Mouse (Mus musculus) layer of hippocampus, adult 11-12 months (tissue): ENCODE measurements around the gene Cdyl.
A peak's percentile ranks its signal among the peaks of the same experiment; 100 is the strongest.

Experiments
- DNase-seq: peaks from one replicate; pipeline ENCODE4 v3.0.0; 2022; ENCODE audit warnings: low spot score

Gene Cdyl

DNA sequence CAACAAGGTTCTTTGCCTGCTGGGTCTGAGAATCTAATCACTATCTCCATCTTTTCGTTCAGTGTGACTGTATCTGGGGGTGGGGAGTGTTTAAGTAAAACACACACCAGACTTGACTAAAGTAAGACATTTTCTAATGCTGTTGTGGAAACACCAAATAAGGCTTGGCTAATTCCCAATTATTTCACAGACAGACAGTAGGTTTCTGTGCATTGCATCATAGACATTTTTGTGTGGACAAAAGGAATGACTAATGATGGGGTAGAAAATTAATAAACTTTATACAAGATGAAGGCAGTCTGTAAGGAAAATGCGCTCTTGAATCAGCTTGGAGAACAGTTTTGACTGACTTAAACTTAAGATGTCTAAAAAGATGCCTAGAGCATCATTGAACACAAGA is 100.7 kb downstream of the Cdyl start:
- no peak for DNase-seq

DNA sequence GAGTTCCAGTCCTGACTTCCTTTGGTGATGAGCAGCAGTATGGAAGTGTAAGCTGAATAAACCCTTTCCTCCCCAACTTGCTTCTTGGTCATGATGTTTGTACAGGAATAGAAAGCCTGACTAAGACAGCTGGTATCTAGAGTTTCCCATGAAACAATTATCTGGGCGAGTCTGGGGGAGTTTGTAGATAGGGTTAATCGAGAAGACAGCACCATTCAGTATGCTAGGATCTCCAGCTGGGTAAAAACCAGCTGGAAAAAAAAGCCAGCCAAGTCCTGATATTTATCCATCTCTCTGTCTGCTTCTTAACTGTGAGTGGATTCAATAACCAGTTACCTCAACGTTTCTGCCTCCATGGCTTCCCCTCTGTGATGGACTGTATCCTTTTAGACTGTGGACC is 104.9 kb downstream of the Cdyl start:
- no peak for DNase-seq

DNA sequence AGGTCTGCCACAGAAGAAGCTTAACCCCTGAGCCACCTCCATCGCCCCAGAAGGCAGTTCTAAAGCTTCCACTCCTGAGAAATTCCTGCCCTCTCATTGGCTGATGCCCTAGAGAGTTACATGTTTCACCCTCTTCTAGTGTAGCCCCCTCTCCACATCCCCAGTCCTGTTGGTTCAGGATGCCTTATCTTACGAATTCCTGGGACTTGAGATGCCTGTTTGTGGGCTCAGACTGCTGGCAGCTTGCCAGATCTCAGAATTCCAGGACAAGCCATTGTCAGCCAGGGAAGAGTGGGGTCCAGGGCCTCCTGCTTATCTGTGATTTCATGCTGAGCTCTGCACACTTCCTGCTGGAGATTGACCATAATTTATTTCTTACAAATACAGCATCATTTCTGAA is 106.2 kb downstream of the Cdyl start:
- DNase-seq: no peak

DNA sequence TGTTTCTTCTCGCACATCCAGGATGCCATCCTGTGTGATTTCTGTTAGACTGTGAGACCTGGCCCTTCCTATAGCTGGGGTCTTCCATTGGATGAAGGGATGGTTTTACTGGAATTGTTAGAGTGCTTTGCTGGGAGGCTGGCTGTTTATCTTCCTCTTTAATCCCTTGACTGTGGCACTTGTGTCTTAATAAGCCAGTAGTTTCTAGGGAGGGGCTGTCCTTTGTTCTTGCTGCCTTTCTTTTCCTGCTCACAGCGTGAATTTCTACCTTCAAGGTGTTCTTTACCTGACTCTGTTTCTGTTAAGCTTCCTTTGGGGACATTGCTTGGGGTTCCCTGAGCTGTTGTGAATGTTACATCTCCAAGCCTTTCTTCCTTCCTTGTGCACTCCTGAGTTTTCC is 110.0 kb downstream of the Cdyl start:
- no peak for DNase-seq

DNA sequence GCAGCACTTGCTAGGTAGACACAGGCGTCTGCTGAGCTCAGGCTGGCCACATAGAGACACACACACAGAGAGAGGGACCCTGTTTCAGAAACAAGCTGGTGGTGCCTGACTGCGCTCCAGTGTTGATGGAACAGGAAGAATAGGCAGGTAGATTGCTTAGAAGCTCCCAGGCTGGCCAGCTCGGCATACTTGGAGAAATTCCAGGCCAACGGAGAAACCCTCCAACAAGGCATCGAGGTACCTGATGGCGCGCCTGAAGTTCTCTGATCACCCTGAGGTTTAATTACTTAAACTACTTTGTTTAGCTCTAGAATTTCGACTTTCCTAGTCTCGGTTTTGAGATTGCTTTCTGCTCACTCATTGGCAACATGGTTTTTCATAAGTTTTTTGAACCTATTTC is 110.8 kb downstream of the Cdyl start:
- no peak for DNase-seq

DNA sequence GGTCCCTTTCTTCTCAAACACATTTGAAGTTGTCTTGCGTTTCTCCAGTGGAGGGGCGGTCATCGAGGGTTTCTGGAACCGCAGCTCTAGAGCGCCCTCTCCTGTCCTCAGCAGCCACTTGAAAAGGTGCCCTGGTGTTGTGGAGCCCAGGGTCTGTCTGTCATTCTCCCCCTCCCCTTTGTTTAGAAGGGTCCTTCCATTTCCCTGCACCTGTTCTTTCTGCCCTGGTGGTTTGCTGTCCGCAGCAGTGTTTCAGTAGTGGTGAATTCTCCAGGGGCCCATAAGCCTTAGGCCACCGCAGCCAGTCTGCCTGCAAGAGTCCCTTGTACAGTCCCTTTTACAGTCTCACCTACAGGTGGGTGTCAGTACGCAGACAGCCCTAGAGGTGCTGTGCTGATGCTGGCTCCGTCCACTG is 112.3 kb downstream of the Cdyl start:
- DNase-seq: peak; percentile 47

DNA sequence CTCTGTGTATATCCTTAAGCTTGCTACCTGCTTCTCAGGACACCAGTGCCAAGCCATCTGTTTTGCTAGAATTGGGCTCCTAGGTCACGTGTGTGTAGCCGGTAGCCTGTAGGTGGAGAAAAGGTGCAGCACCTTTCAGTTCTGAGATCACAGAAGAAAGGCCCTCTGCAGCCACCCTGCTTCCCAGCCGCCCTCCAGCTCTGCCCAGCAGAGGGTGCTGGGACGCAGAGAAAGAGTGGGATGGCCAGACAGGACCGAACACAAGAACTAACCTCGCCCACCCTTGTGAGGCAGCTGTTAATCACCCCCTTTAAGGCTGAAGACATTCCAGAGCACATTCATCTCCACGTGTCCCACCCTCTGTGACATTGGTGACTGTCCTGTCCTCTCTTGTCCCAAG is 114.1 kb downstream of the Cdyl start:
- peak; percentile 10 for DNase-seq

DNA sequence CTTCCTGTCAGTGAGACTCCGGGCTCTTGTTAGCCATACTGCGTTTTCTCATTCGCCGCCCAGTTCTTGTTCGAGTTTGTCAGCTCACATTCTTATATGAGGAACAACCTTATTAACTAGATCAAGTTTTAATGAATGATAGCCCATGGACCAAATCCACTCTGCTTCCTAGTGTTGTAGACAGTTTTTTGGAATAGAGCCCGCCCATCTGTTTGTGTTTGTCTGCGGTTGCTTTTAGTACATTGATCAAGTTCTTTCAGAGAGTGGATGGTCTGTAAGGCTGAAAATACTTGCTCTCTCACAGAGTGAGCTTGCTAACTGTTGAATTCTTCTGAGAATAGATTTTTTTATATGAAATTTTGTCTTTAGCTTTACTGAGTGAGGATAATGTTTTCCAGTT is 116.5 kb downstream of the Cdyl start:
- DNase-seq: peak; percentile 31

DNA sequence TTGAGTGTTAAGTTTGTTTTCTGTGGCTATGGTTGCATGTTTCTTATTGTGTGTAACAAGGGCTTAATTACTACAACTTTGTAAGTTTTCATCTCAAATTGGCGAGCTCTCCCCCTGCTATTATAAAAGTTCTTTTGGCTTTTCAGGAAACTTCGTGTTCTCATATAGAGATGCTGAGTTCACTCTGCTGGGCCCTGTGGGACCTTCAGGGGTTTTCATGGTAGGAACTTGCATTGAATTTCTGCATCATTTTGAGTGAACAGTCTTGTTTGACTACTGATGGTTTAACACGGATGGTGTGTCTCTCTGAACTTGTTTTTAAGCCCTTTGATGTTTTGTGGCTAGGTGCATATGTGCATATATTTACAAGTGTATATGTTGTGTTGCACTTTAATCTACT is 121.1 kb downstream of the Cdyl start:
- no peak for DNase-seq

DNA sequence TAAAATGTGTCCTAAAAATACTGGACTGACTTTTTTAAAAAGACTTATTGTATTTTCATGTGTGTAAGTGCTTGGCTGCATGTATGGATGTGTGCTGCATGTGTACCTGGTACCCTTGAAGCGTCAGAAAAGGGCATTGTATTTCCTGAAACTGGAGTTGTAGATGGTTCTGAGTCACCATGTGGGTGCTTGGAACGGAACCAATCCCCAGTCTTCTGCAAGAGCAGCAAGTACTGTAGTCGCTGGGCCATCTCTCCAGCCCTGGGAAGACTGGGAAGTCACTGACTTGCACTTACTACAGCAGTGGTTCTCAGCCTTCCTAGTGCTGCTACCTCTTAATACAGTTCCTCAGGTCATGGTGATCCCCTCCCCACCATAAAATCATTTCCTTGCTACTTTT is 122.1 kb downstream of the Cdyl start:
- no peak for DNase-seq

DNA sequence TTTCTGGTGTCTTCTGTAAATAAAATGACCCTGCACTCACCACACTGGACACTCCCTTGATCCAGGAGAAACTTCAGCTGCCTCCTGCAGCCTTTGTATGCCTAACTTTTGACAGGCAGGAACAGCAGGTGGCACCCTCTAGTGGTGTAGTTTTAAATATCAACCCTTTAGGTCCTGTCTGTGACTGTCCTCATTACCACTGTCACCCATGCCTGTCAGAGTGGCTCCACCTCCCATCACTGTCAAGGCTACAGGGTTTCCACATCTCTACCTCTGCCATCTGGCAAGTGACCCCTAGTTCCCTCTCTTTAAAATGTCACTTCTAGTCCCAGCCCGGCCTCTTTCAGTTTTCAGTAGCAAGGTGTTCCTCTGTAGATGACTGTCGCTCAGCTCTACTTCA is 123.3 kb downstream of the Cdyl start:
- peak; percentile 67 for DNase-seq

DNA sequence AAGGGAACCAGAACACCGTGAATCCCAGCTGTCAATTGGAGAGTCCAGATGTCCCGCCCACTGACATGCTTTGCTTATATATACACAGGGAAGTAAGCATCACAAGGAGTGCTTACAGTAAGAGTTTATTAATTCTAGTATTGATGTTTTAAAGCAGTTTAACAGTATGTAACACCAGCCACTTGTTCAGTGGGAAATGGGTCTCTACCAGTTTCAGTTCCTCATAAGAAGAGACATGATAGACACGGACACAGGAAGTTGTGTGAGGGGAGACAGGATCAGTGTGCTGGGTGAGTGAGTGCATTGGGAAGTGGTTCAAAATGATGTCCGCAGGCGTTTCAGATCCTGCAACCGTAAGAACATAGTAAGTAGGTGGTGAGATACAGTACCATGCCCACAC is 123.9 kb downstream of the Cdyl start:
- peak; percentile 16 for DNase-seq

DNA sequence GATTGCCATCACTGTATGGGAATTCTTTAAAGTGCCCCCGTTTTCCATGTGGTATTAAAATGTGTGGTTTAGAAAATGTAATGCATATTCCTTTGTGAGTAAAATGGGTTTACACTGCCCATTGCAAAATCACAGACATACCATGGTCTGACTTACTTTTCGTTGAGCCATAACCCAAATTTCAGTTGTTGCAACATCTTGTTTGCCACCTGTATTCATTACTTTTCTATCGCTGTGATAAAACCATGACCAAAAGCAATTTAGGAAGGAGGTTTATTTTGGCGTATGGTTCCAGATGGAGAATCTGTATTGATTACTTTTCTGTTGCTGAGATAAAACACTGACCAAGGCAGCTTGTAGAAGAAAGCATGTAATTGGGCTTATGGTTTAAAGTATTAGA is 124.6 kb downstream of the Cdyl start:
- no peak for DNase-seq

DNA sequence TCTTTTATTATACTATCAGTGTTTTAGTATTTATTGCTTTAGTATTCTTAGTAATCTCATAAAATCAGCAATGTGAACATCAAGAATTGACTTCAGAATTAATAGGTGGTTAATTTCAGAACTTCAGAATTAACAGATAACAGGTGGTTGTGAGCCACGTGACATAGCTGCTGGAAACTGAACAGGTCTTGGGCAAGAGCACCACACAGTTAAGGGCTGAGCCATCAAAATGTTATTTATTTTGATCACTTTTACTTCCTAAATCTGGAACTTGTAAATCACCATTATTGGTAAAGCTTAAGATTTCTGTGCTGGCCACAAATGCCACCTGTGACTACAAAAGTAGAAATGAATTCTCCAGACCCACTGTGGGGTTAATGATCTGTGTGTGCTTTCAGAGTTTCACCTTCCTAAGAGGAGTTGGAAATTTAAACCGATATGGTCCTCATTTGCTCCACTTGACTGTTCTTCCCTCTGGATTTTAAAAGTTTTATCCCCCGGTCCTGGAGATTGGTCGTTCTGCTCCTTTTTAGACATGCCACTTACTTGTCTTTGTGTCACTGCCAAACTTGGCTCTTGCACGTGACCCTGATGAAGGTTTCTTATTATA is 125.8 kb downstream of the Cdyl start:
- no peak for DNase-seq

DNA sequence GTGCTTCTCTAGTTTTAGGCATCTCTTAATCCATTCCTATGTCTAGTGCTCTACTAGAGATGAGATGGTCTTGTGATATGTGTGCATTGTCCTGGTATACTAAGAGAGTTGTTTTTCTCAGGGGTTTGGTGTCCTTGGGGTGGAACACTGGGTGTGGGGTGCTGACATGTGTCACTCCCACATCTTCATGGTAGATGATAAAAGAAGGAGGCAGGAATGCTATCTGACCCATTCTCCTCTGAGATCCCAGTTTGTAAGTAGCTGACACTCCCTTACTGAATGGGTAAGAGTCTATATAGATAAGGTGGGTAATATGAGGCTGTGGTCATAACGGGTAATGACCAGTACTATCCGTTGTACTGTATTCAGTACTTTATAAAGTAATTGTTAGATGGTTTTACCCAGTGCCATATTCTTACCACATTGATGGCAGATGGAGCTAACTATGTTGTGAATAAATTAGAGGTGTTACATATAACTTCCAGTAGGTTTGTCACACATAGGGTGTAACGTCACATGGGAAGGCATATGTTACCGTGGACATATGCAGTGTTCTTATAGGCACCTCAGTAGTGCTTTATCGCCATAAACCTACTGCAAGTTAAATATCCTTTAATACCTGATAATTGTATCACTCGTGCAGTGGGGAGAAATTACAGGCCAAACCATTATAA is 127.2 kb downstream of the Cdyl start:
- DNase-seq: no peak

DNA sequence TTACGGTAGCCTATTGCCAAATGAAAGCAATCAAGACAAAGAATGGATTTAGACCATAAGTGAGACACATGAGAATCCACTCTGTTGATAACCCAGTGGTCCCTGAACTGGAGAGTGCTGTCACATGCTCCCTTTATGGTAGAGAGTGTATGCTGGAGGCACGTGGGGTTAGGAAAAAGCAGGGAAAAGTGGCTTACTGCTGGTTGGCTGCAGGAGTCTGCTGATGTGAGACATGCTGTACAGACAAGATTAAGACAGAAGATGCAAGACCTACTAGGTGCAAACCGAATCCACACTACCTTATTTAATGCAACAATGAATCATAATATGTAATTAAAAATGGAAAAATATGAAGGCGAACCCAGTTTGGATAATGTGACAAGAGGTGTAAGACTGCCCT is 129.9 kb downstream of the Cdyl start:
- no peak for DNase-seq

DNA sequence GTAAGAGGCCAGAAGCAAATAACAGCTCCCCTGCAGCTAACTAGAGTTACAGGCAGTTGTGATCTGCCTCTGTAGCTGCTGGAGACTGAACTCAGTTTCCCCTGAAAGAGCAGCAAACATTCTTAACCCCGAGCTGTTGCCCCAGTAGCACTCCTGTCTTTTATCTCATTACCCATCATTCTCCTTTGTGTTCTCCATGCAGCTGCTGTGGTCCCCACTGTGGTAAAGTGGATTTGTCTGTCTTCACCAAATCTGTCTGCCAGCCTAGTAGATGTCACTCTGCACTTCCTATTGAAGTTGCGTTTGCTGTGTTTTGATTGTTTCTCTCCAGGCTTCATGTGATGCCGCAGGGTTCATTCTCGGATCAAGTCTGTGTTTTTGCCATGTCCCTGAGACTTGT is 130.8 kb downstream of the Cdyl start:
- no peak for DNase-seq

DNA sequence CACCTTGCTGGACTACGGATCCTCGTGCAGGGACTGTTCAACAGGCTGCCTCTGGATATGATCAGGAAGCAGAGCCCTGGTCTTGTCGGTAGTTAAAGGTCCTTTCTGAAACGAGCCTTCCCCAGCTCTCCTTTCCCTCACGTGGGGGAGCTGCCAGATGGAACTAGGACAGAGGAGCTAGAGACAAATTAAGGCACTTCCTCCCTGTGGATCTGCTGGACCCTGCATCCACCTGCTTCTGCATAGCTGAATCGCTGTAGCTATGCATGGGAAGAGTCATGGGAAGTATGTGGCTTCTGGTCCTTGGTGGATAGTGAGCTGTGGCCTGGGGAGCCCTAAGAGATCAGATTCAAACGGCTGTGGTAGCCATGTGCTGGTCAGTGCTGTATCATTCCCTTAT is 134.7 kb downstream of the Cdyl start:
- DNase-seq: no peak

DNA sequence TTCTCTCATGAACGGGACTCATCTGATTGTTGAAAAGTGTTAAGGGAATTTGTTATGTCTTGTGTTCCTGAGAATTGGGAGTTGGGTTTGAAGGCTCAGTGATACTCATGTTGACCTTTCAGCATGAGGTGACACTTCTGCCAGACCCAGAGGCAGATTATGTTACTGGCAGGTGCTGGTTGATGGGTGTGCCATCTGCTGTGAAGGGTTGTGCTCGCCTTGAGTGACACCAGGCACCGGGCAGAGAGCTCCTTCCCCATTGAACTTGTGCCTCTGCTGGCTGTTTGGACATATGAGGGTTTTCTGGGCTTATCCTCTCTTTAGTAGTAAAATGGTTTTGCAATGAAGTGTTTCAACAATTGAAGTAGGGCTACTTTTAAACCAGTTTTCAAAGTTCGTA is 135.1 kb downstream of the Cdyl start:
- no peak for DNase-seq

DNA sequence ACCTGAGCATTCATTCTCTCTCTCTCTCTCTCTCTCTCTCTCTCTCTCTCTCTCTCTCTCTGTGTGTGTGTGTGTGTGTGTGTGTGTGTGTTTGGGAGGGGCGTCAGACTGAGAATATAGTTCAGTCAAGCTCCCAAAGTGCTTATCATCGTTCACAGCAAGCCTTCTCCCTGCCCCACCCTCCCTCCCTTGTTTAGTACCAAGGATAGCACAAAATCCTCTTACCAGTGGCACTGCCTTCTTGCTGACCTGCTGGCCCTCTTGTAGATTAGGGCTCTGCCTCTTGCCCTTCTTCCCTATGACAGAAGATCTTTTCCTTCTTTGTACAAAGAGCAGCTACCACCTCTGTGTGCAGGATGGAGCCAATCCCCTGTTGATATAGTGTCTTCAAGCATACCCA is 136.3 kb downstream of the Cdyl start:
- no peak for DNase-seq

DNA sequence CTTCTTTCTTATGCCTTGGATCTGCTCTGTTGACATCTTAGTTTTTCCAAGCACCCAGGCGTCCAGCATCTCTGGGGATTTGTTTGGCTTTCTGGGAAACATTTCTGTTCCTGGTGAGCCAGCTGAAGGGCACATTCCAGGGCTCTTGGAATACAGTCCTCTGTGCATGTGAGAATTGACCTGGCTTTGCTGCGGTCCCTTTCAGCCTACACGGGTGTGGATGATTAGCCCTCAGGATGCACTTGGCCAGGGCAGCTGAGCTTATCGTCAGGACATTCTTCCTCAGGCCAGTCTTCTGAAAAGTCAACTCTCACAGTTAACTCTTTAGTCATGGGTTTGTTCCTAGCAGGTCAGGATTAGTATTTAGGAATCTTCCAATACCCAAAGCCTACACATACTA is 136.7 kb downstream of the Cdyl start:
- no peak for DNase-seq

DNA sequence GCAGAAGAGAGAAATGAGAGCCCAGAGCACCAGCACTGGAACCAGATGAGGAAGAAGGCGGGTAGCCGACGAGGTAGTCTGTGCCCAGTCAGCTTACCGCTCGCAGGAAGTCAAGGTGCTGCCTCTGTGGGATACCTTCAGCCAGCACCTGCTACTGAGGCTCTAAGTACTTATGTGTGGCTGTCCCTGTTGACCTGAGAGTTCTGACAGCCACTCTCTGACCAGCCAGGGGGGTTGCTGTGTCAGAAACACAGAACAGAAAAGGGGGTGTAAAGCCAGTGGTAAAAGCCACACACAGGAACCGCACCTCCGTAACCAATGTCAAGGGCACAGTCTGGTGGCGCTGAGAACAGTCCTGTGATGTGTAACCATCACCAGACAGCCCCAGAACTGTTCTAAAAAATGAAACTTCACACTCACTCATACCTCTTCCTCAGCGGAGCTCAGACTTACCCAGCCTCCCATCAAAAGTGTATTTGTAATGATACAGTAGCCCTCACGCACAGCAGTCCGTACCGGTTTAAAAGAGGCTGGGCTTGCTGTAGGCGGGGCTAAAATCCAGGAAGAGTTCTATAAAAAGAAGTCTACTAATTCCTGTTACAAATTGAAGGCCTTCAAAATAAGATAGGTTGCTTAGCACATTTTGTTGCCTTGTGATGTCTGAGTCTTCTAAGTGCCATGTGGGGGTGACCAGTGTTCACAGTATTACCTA is 138.3 kb downstream of the Cdyl start:
- DNase-seq: no peak

DNA sequence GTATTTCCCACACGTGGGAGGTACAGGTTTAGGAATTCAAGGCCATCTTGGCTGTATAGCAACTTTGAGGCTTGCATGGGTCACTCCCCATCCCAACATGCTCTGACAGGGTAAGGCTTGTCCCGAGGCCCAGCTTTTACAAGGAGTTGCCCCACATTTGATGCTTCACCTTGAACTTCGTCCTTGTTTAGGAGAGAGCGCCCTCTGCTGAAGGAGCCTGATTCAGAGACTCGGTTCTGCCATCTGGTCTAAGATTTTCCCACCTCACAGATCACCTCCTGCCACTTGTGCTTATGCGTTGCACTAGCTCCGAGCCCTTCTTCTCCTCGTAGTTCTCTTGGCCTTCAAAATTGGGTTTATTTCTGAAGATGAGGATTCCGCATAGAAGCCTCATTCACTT is 139.0 kb downstream of the Cdyl start:
- peak; percentile 46 for DNase-seq

DNA sequence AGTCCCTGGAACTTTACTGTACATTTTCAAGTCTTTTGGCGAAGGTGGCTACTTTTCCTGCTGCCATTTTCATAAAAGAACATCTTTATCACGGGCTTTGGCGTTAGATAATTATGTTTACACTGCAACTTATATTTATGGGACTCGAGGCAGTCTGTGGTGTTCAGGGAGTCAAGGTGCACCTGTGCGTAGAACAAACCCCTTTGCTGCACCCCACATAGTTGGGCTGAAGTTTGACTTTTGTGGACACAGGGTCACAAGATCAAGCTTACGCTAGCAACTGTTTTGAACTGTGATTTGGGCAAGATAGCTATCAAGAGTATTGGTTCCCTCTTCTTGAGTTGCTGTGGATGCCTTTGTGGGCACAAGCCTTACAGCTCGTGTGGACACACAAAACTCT is 140.6 kb downstream of the Cdyl start:
- no peak for DNase-seq
